Comparison of ENCODE assay signal across 16 mouse cellular contexts in genomic region chr9:96228285-96228684, GRCm38 (mm10).
"Had no signal": no experiment of that assay in that cellular context is flagged by ENCODE, and none has a peak within 500 bp of the region (broad histone marks: within the 10 kb centered on the region; RNA-seq: fewer than 3 reads in every experiment).

No protein-coding gene starts in this region.

- H3K4me2 ChIP-seq: intestine, embryonic 15.5 days; lung, embryonic 15.5 days; midbrain, embryonic 12.5 days; midbrain, embryonic 15.5 days had no signal

- H3K27me3 ChIP-seq: intestine, embryonic 15.5 days; lung, embryonic 15.5 days; midbrain, embryonic 12.5 days; midbrain, embryonic 15.5 days had no signal

- ATAC-seq: intestine, embryonic 15.5 days; midbrain, embryonic 15.5 days had no signal

- H3K36me3 ChIP-seq: intestine, embryonic 15.5 days; lung, embryonic 15.5 days; midbrain, embryonic 12.5 days; midbrain, embryonic 15.5 days had no signal

- H3K27ac ChIP-seq: intestine, embryonic 15.5 days; layer of hippocampus, adult 2 months; lung, embryonic 15.5 days; midbrain, embryonic 12.5 days; midbrain, embryonic 15.5 days had no signal

- H3K9me3 ChIP-seq: intestine, embryonic 15.5 days; lung, embryonic 15.5 days; midbrain, embryonic 12.5 days; midbrain, embryonic 15.5 days had no signal

- H3K4me1 ChIP-seq: intestine, embryonic 15.5 days; lung, embryonic 15.5 days; midbrain, embryonic 15.5 days had no signal

- H3K9ac ChIP-seq: intestine, embryonic 15.5 days; lung, embryonic 15.5 days; midbrain, embryonic 12.5 days; midbrain, embryonic 15.5 days had no signal

- DNase-seq: kidney, adult 11 months; kidney, adult 8-10 months; kidney, postnatal 14 days; kidney, postnatal 4 days; layer of hippocampus, adult 9-11 months; lung, adult 18-20 months; lung, postnatal 10 days; lung, postnatal 36 days; thymus, adult 18-20 months; thymus, postnatal 36 days had no signal

- H3K4me3 ChIP-seq: intestine, embryonic 15.5 days; layer of hippocampus, adult 2 months; lung, embryonic 15.5 days; midbrain, embryonic 12.5 days; midbrain, embryonic 15.5 days; myocyte had no signal
